In genomic region chr10:24754251-24754835, GRCm38 (mm10) we compare ENCODE assay signal across 8 mouse cellular contexts. TPM values are rescaled to one million over a fixed set of nuclear protein-coding genes. Genes with fewer than 3 reads are reported as not detected.
DNase-seq lines count a peak whose midpoint lies in the region; ATAC-seq and TF ChIP-seq lines count a peak whose summit lies in the region.

No protein-coding gene starts in this region.

- H3K4me1 ChIP-seq in embryonic facial prominence, embryonic 14.5 days (ENCODE audit: control insufficient read depth, insufficient read depth, low read length), result peaks cover 8% of the 10 kb centered on the region; the same call in 1 of the 2 replicates
- no peaks in the 10 kb centered on the region for H3K4me1 ChIP-seq in limb, embryonic 11.5 days (ENCODE audit: control insufficient read depth, insufficient read depth, low read length)
- no peaks in the 10 kb centered on the region for H3K4me1 ChIP-seq in cerebellum, adult 2 months (ENCODE audit: control insufficient read depth, insufficient read depth, low read length)

- H3K27ac ChIP-seq in embryonic facial prominence, embryonic 14.5 days (replicated peaks; ENCODE audit: low read depth, low read length), result 0 out of 2 replicates have a peak overlapping the region, but pooled peaks have one; percentile 44
- H3K27ac ChIP-seq in limb, embryonic 11.5 days (replicated peaks; ENCODE audit: low read depth, low read length), result no peak overlapping the region
- H3K27ac ChIP-seq in cerebellum, adult 2 months (ENCODE audit: insufficient read depth, low read length), result no peak overlapping the region

- no peaks in the 10 kb centered on the region for H3K36me3 ChIP-seq in embryonic facial prominence, embryonic 14.5 days (ENCODE audit: control insufficient read depth, insufficient read depth, low read length)
- no peaks in the 10 kb centered on the region for H3K36me3 ChIP-seq in limb, embryonic 11.5 days (ENCODE audit: control insufficient read depth, insufficient read depth, low read length)

- H3K9ac ChIP-seq in embryonic facial prominence, embryonic 14.5 days (ENCODE audit: low read depth, low read length), result no peak overlapping the region; the same call in 1 of the 2 replicates
- H3K9ac ChIP-seq in limb, embryonic 11.5 days (ENCODE audit: low read length), result no peak overlapping the region

- no peaks in the 10 kb centered on the region for H3K9me3 ChIP-seq in embryonic facial prominence, embryonic 14.5 days (ENCODE audit: control insufficient read depth, low read length)
- H3K9me3 ChIP-seq in limb, embryonic 11.5 days (ENCODE audit: control insufficient read depth, low read length), result no peaks in the 10 kb centered on the region

- H3K4me2 ChIP-seq in embryonic facial prominence, embryonic 14.5 days (ENCODE audit: low read depth, low read length), result peak overlapping the region; percentile 46
- H3K4me2 ChIP-seq in limb, embryonic 11.5 days (ENCODE audit: low read depth, severe bottlenecking), result peak overlapping the region; percentile 27; the same call in 1 of the 2 replicates

- no peak for ATAC-seq in embryonic facial prominence, embryonic 14.5 days (ENCODE audit: low read depth)
- no peak for ATAC-seq in limb, embryonic 11.5 days (ENCODE audit: insufficient number of reproducible peaks, low FRiP score, low TSS enrichment, low read depth)

- WGBS in embryonic facial prominence, embryonic 14.5 days, result 52% methylated on average over 11 of the region's 11 CpGs
- WGBS in limb, embryonic 11.5 days, result 51% methylated on average over 11 of the region's 11 CpGs
- 57% methylated on average over 11 of the region's 11 CpGs for WGBS in cerebellum, adult 2 months

- DNase-seq in spleen, adult 12 weeks (ENCODE audit: low spot score), result peak; percentile 25
- DNase-seq in spleen, postnatal 14 days (ENCODE audit: low spot score in 2 of 2), result no peak
- DNase-seq in embryonic facial prominence, embryonic 14.5 days (ENCODE audit: low spot score), result no peak
- DNase-seq in limb, embryonic 11.5 days (ENCODE audit: low spot score), result no peak
- peak; percentile 88 for DNase-seq in naive thymus-derived CD4-positive, alpha-beta T cell, adult 2 months (ENCODE audit: low read depth)
- no peak for DNase-seq in gastrocnemius, postnatal 25 days
- no peak for DNase-seq in cerebellum, adult 2 months
- DNase-seq in adrenal gland, adult (ENCODE audit: inconsistent age in 2 of 2, low spot score in 1 of 2), result no peak

- no peak for TF ChIP-seq POLR2A in cerebellum, adult 2 months (IDR thresholded peaks at IDR 0.05; ENCODE audit: borderline replicate concordance, insufficient read depth, low read length)

- TF ChIP-seq CTCF in cerebellum, adult 2 months (IDR thresholded peaks at IDR 0.05; ENCODE audit: borderline replicate concordance, insufficient read depth, low read depth, low read length), result no peak

- H3K27me3 ChIP-seq in embryonic facial prominence, embryonic 14.5 days (replicated peaks; ENCODE audit: control insufficient read depth, insufficient read depth, low read length), result no peaks in the 10 kb centered on the region
- H3K27me3 ChIP-seq in limb, embryonic 11.5 days (ENCODE audit: control insufficient read depth, insufficient read depth, low read length), result no peaks in the 10 kb centered on the region
- no peaks in the 10 kb centered on the region; the same call in 1 of the 2 replicates for H3K27me3 ChIP-seq in cerebellum, adult 2 months (ENCODE audit: control insufficient read depth, insufficient read depth, low read length)

- H3K4me3 ChIP-seq in embryonic facial prominence, embryonic 14.5 days (ENCODE audit: low read depth, low read length), result peak overlapping the region; percentile 28
- peak overlapping the region; percentile 20; the same call in 1 of the 2 replicates for H3K4me3 ChIP-seq in limb, embryonic 11.5 days (ENCODE audit: low read depth, low read length)
- H3K4me3 ChIP-seq in cerebellum, adult 2 months (replicated peaks; ENCODE audit: insufficient read depth, low read depth, low read length), result no peak overlapping the region

RNA-seq across cellular contexts. Expression of gene Enpp1, which starts 42.4 kb away (rescaled TPM):
- 8.0 and 9.3 TPM in 2 replicates for polyA plus RNA-seq in embryonic facial prominence, embryonic 14.5 days (2014; fragmentation: Nextera tagmentation; extraction: Ambion mirVana)
- 2.5 and 2.9 TPM in 2 replicates for polyA plus RNA-seq in limb, embryonic 11.5 days (2014; fragmentation: Nextera tagmentation; extraction: Ambion mirVana)
- total RNA-seq in gastrocnemius, postnatal 25 days (2021), result 1 to 10 TPM; 3.4 to 4.9 TPM
- 4.0 TPM in 2 replicates for polyA plus RNA-seq in cerebellum, adult 2 months (2012; rRNA removed)

Comparison
In these comparisons a context has a peak if more than half of its experiments do, and no peak if none do; other contexts are left out.
1. DNase-seq: peak in spleen, adult 12 weeks (single experiment) and naive thymus-derived CD4-positive, alpha-beta T cell, adult 2 months (single experiment); none in spleen, postnatal 14 days (0 of 2), embryonic facial prominence, embryonic 14.5 days (single experiment), limb, embryonic 11.5 days (single experiment), gastrocnemius, postnatal 25 days (single experiment), cerebellum, adult 2 months (0 of 2) and adrenal gland, adult (0 of 2).